ENCODE assay signal across 15 mouse cellular contexts in the genomic region with DNA sequence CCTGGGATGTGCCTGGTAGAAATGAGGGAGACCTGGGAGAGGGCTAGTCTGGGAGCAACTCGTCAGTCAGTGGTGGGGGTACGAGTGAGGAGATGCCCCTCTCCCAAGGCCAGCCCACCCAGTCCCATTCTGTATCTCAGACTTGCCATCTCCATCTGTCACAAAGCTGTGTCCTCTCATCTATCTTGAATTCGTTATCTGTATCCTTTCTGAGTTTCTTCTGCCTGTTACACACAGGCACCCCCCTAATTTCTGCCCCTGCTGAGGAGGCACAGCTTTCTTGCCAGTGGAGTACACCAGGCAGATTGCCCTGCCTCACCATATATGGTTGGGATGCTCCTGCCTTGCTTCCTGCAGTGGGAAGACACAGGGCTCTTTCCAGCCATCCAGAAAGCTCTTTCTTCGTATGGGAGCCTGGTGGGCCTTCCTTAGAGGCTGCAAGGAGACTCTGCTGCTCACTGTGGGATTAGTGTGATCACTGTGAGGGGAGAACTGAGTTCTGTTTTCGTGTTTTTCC. TPM values are rescaled to one million over a fixed set of nuclear protein-coding genes. Genes with fewer than 3 reads are reported as not detected.
DNase-seq lines count a peak whose midpoint lies in the region; ATAC-seq and TF ChIP-seq lines count a peak whose summit lies in the region.
"Had no signal": no experiment of that assay in that cellular context is flagged by ENCODE, and none has a peak within 500 bp of the region (broad histone marks: within the 10 kb centered on the region; RNA-seq: fewer than 3 reads in every experiment).

No protein-coding gene starts in this region.

- no peak overlapping the region for H3K4me3 ChIP-seq in gastrocnemius, adult 2 months
- no peak overlapping the region for H3K4me3 ChIP-seq in left cerebral cortex, adult 2 months
- H3K4me3 ChIP-seq in brown adipose tissue, adult 24 weeks (ENCODE audit: insufficient read depth, low read depth, low read length) = no peak overlapping the region
- no peak overlapping the region for H3K4me3 ChIP-seq in hindbrain, embryonic 16.5 days (ENCODE audit: low read length)
- H3K4me3 ChIP-seq: embryonic facial prominence, embryonic 12.5 days; forebrain, embryonic 10.5 days; lung, embryonic 15.5 days had no signal

- no peaks in the 10 kb centered on the region for H3K27me3 ChIP-seq in hindbrain, embryonic 16.5 days (replicated peaks; ENCODE audit: control insufficient read depth, insufficient read depth, low read length)
- H3K27me3 ChIP-seq: CH12.LX; embryonic facial prominence, embryonic 12.5 days; lung, embryonic 15.5 days; Patski had no signal

- peaks cover 60% of the 10 kb centered on the region for H3K4me1 ChIP-seq in brown adipose tissue, adult 24 weeks (ENCODE audit: control insufficient read depth, insufficient read depth, insufficient read length, low read length)
- peaks cover 15% of the 10 kb centered on the region for H3K4me1 ChIP-seq in hindbrain, embryonic 16.5 days (ENCODE audit: control insufficient read depth, insufficient read depth, low read depth, low read length)
- H3K4me1 ChIP-seq: embryonic facial prominence, embryonic 12.5 days had no signal

- H3K36me3 ChIP-seq in hindbrain, embryonic 16.5 days (ENCODE audit: control insufficient read depth, insufficient read depth, low read length) = no peaks in the 10 kb centered on the region
- H3K36me3 ChIP-seq: lung, embryonic 15.5 days had no signal

- H3K4me2 ChIP-seq in hindbrain, embryonic 16.5 days (ENCODE audit: low read length) = no peak overlapping the region
- H3K4me2 ChIP-seq: embryonic facial prominence, embryonic 12.5 days; lung, embryonic 15.5 days had no signal

- no peak overlapping the region for H3K9ac ChIP-seq in hindbrain, embryonic 16.5 days (ENCODE audit: low read depth, low read length)
- H3K9ac ChIP-seq: embryonic facial prominence, embryonic 12.5 days; lung, embryonic 15.5 days had no signal

- peak overlapping the region; percentile 63 for H3K27ac ChIP-seq in gastrocnemius, adult 2 months
- peak overlapping the region; percentile 37; the same call in 1 of the 2 replicates for H3K27ac ChIP-seq in left cerebral cortex, adult 2 months
- peak overlapping the region; percentile 53 for H3K27ac ChIP-seq in brown adipose tissue, adult 24 weeks (replicated peaks; ENCODE audit: low read depth, low read length)
- no peak overlapping the region for H3K27ac ChIP-seq in hindbrain, embryonic 16.5 days (ENCODE audit: low read depth, low read length)
- H3K27ac ChIP-seq: embryonic facial prominence, embryonic 12.5 days; forebrain, embryonic 10.5 days; lung, embryonic 15.5 days had no signal

- intact Hi-C loops in gastrocnemius, adult 2 months (cut with DNase I) = no loop called here
- intact Hi-C loops in left cerebral cortex, adult 2 months (cut with DNase I) = no loop called here

- ATAC-seq in hindbrain, embryonic 16.5 days = 0 out of 2 replicates have a peak, but pooled peaks have one; percentile 13
- ATAC-seq: Patski had no signal

- no peak for TF ChIP-seq CTCF in gastrocnemius, adult 2 months (IDR thresholded peaks at IDR 0.05)
- no peak for TF ChIP-seq CTCF in left cerebral cortex, adult 2 months (IDR thresholded peaks at IDR 0.05)

- DNase-seq in gastrocnemius, adult 2 months = no peak
- DNase-seq in gastrocnemius, postnatal 10 days = no peak
- peak in 1 of 2 experiments; percentile 35 for DNase-seq in left cerebral cortex, adult 2 months (ENCODE audit: extremely low spot score in 1 of 2, low spot score in 2 of 2)
- no peak for DNase-seq in left cerebral cortex, adult 11 months (ENCODE audit: low spot score)
- no peak for DNase-seq in Muller cell, postnatal 12 days (ENCODE audit: inconsistent ontology term)
- DNase-seq: kidney, adult 8-10 months; liver; thymus, adult 18-20 months had no signal

- H3K9me3 ChIP-seq in hindbrain, embryonic 16.5 days (ENCODE audit: control insufficient read depth, low read length) = no peaks in the 10 kb centered on the region
- H3K9me3 ChIP-seq: embryonic facial prominence, embryonic 12.5 days; forebrain, embryonic 10.5 days; lung, embryonic 15.5 days had no signal

- WGBS in hindbrain, embryonic 16.5 days = 63% methylated on average over 5 of the region's 5 CpGs

RNA-seq across cellular contexts. Expression of a gene that starts 12.7 kb away (rescaled TPM):
- 10 to 100 TPM; 26.0 to 28.5 TPM for total RNA-seq in gastrocnemius, adult 2 months (2021)
- total RNA-seq in gastrocnemius, postnatal 10 days (2021) = 10 to 100 TPM; 21.5 to 25.5 TPM
- 10 to 100 TPM; 53.9 to 54.6 TPM for total RNA-seq in left cerebral cortex, adult 2 months (2021)
- polyA plus RNA-seq in brown adipose tissue, adult 24 weeks (2012; ENCODE audit: insufficient read depth, insufficient read length, missing spikeins) = 34.0 and 37.1 TPM in 2 replicates
- 25.3 and 30.5 TPM in 2 replicates for polyA plus RNA-seq in hindbrain, embryonic 16.5 days (2015; fragmentation: Nextera tagmentation; extraction: Ambion mirVana)

RNA-seq across cellular contexts. Expression of a gene that starts 33.9 kb away (rescaled TPM):
- 1 to 10 TPM in 1 of 2 experiments, under 1 TPM in 1; 0.97 to 1.1 TPM for total RNA-seq in gastrocnemius, adult 2 months (2021)
- 1 to 10 TPM in 1 of 2 experiments, under 1 TPM in 1; 0.66 to 1.9 TPM for total RNA-seq in gastrocnemius, postnatal 10 days (2021)
- 1 to 10 TPM; 6.7 to 7.1 TPM for total RNA-seq in left cerebral cortex, adult 2 months (2021)
- 0.59 and 1.1 TPM in 2 replicates for polyA plus RNA-seq in brown adipose tissue, adult 24 weeks (2012; ENCODE audit: insufficient read depth, insufficient read length, missing spikeins)
- 1.6 TPM in 2 replicates for polyA plus RNA-seq in hindbrain, embryonic 16.5 days (2015; fragmentation: Nextera tagmentation; extraction: Ambion mirVana)
